Mouse (Mus musculus) CH12F3 (cell line): ENCODE data around the gene Plekhh2.
"Not testable (repeated sequence)": the region's sequence is repeated elsewhere in the genome, so short reads cannot be mapped to it uniquely, and the experiment has no call there.

ENCODE experiments used
- in situ Hi-C: fragments of 300-500 bp; cut with MboI; formaldehyde crosslinking; loops from 2 replicates; pipeline ENCODE4 v1.14.3; 2020; ENCODE audit warnings: low sequenced_read_pairs

The Plekhh2 gene

DNA sequence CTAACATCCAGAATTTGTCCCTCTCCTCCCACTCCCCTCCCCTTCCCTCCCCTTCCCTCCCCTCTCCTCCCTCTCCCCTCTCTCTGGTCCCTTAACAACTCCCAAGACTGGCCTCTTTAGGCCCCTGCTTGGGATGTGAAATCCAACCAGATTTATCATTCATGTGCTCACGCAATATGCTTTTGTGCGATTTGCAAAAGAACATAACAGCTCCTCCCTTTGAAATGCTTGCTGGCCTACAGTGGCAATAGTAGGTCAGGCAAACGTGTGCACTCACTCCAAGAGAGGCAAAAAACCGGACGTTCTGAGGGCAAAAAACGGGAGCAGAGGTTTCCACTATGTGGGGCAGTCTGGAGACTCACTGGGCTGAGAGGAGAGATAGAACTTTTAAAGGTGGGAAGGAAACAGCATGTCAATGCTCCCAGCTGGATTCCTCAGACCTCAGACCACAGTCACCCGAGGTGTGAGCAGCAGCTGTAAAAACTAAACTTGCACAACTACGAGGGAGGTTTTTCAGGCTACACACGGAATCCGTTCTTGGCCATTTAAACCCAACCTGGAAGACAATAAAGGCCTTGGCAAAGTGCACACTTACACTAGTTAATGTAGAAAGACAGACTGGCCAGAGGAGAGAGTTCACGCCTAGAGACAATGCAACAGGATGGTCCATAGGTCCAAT, 595 bp upstream of the Plekhh2 start:
- in situ Hi-C loops = no loop called here

GRCm38 (mm10) chr17:84512516-84513085, 906 bp downstream of the Plekhh2 start:
- in situ Hi-C loops = no loop called here

- in situ Hi-C loops = no loop called here
Observed at GRCm38 (mm10) chr17:84515901-84516300, 4.2 kb downstream of the Plekhh2 start.

- in situ Hi-C loops = no loop called here
Observed at GRCm38 (mm10) chr17:84519346-84519745, 7.7 kb downstream of the Plekhh2 start.

DNA sequence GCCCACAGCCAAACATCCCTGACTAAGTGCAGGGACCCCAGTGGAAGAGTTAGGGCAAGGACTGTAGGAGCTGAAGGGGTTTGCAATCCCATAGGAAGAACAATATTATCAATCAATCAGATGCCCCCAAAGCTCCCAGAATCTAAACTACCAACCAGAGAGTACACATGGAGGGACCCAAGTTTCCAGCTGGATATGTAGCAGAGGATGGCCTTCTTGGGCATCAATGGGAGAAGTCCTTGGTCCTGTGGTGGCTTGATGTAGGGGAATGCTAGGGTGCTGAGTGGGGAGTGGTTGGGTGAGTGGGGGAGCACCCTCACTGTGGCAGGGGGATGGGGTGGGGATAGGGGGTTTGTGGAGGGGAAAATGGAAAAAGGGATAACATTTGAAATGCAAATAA, 8.4 kb downstream of the Plekhh2 start:
- in situ Hi-C loops = no loop called here

DNA sequence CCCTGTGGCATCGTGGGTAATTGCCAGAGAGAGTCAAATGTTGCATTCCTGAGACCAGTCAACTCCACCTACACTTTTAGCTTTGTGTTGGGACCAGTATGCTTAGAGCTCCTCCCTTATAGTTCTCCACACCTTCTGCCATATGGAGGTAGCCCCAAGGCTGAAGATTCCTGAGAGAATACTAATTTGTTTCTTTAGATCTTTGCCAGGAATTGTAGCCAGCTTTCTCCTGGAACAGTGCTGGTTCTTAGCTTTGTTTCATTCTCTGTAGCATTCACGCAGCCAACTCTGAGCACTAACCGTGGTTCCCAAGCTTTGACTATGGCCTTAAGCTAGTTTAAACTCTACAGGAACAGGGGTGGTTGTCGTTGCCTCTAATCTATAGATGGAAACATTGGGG, 17.7 kb downstream of the Plekhh2 start:
- in situ Hi-C loops = no loop called here

DNA sequence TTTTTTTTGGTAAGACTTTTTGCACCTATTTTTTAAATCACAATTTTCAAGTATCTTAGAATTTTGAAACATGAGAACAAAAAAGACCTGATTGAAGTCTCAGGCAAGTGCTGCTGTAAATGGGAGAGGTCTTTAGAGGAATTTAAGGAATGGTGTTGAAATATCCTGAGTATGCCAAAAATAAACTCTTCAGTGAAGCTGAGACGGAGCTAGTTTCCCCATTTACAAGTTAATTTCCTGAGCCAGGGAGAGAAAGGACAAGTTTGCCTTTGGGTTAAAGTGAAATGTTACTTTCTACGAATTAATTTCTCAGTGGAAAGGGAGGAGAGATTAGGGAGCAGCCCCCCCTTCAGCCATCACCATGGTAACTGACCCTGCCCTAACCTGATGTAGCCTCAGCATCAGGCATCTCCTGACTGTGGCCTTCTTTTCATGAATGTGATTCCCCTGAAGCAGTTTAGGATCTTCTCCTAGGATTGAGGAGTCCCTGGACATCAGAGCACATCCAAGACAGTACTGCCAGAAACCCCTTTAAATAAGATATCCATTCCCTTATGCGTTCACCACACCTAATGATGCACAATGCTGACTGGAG, 18.6 kb downstream of the Plekhh2 start:
- in situ Hi-C loops = no loop called here

GRCm38 (mm10) chr17:84532909-84533499, 21.3 kb downstream of the Plekhh2 start:
- in situ Hi-C loops = no loop called here

DNA sequence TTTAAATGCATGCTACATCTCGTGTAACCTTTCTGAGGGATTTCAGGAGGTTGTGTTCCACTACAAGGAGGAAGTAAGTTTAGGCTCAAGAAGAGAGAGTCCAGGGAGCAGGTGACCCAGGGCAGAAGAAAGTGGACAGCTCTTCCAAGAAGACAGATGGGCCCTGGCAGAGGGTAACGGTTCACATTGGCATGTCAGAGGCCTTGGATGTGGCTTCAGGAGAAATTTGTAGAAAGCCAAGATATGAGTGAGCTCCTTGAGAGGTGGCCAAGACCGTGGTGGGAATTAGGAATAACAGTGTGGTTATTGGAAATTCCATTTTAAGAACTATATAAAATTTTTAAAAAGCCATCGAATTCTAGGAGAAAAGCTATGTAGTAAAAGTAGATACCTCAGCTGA, 22.1 kb downstream of the Plekhh2 start:
- in situ Hi-C loops = no loop called here

DNA sequence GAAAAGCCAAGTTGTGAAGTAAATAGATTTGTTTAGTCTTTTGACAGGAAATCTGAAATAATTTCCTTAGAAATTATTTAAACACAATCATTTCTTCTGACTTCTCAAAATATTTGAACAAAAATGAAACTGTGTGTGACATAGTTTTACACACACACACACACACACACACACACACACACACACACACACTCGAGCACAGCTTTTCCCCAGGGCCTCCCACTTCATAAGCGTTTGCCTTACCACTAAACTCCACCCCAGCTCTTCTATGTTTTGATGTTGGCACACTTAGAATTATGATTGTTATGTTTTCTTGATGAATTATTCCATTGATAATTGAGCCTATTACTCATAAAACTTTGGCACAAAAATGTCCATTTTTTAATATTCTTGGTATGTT, 22.9 kb downstream of the Plekhh2 start:
- in situ Hi-C loops = no loop called here

- in situ Hi-C loops = no loop called here
Observed at GRCm38 (mm10) chr17:84535226-84535625, 23.5 kb downstream of the Plekhh2 start.

DNA sequence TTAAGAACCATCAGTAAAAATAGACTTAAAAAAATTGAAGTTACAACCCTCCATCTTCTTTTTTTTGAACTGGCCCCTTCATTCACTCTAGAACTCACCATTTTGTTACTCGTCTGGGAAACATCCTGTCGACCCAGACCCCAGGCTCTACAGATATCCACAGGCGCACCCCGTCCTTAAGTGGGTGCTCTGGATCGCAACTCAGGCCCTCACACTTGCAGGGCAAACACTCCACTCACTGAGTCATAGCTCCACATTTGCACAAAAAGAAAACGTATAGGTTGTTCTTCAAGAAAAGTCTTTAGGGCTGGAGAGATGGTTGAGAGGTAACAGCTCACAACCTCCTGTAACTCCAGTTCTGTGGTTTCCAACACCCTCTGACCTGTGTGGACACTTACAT, 25.6 kb downstream of the Plekhh2 start:
- in situ Hi-C loops = no loop called here

GRCm38 (mm10) chr17:84537966-84538365, 26.3 kb downstream of the Plekhh2 start:
- in situ Hi-C loops = no loop called here

GRCm38 (mm10) chr17:84540603-84541002, 28.9 kb downstream of the Plekhh2 start:
- in situ Hi-C loops = no loop called here

DNA sequence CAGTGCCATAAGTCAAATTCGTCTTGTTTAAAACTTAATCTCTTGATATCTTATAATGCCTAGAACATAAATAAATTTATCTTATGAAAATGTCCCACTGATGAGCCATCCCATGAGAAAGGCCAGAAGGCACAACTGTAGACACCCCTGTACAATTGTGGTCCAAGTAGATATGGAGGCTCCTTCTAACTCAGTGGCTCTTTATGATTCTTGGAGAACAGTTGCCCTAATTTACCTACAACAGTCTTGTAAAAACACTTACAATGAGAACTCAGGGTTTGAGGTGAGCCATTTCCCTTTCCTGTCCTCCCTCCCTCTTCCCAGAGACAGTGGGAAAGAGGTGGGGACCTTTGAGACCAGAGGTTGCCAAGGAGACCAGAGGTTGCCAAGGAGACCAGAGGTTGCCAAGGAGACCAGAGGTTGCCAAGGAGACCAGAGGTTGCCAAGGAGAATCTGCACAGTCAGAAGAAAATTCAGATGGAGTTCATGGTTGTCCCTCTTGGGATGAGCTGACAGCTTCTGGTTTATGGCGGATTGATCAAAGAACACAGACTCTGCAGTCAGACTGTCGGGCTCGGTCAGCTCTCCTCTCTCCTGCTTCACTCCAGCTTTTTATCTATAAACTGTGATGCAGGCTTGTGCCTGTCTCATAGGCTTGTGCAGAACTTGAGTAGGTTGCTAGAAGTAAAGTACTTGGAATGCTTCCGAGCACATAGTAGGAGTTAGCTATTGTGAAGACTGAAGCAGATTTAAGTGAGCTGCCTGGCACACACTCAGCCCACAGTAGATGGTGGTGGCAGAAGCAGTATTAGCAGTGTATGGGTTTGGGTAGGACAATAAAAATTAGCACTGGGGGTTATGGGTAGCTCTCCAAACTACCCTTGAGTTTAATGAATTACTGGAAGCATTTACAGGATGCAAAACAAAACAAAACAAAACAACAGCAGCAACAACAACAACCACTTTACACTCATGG, 39.5 kb downstream of the Plekhh2 start:
- in situ Hi-C loops = no loop called here

GRCm38 (mm10) chr17:84552230-84552629, 40.5 kb downstream of the Plekhh2 start:
- in situ Hi-C loops = no loop called here

DNA sequence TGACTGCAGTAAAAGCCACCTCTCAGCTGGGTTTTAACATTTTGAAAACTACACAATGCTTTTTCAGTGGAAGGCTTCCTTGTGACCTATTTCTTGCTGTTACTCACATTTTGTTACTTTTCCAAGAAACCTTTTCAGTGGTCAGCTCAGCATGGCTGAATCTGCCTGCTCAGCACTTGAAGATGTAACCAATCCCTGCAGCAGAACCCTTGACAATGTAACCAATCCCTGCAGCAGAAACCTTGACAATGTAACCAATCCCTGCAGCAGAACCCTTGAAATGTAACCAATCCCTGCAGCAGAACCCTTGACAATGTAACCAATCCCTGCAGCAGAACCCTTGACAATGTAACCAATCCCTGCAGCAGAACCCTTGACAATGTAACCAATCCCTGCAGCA, 52.6 kb downstream of the Plekhh2 start:
- in situ Hi-C loops = not testable (repeated sequence)

GRCm38 (mm10) chr17:84565762-84566161, 54.1 kb downstream of the Plekhh2 start:
- in situ Hi-C loops = no loop called here

DNA sequence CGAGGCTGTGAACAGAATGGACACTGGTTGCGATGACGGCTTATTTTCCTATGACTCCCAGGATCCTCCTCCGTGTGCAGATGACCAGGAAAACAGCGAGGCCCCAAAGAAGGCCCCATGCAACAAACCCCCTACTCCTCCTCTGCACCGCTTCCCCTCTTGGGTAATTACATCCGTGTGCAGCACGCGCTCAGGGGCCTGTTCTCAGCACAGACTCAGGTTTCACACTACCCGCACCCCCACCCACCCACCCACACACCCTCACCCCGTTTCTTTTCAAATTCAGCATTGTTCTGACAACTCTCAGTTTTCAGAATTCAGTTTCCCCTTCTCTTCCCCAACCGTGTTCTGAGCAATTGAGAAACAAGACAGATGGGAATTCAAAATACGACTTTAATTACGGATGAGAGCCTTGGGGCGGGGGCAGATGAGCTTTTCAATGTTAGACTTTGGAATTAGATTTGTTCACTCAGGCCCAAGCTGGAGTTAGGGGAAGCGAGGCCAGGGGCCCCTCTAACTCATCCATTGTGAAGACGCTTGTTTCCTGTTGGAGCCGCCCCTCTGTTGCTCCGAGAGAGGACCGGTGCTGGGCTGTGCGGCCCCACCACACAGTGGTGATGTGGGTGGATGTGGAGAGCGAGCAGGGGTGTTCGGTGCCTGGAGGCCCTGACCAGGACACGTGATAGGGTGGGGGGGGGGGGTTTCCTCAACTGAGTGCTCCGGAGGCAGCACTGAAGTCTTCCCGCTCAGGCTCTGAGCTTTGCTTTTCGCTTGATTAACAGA, 55.3 kb downstream of the Plekhh2 start:
- in situ Hi-C loops = no loop called here

DNA sequence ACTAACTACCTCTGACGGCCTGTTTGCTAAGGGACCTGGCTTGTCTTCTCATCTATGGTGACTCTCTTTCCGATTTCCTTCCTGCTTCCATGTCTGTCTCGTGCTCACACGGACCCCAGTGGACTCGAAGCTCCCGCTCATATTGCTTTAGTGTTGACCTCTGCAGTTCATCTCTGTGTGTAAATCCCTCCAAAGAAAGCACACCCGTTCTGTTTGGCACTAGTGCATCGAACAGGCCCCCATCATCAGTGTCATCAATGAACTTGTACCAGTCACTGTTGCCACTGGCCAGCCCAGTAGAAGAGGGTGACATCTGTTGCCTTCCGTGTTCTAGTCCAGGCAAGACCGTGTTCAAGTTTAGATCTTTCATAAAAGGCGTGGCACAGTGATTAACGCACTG, 57.1 kb downstream of the Plekhh2 start:
- in situ Hi-C loops = no loop called here
